In genomic region chr2:164520782-164521181, GRCm38 (mm10) we compare ENCODE assay signal across 9 mouse cellular contexts. TPM values are rescaled to one million over a fixed set of nuclear protein-coding genes. Genes with fewer than 3 reads are reported as not detected.
DNase-seq lines count a peak whose midpoint lies in the region; ATAC-seq and TF ChIP-seq lines count a peak whose summit lies in the region.
"Had no signal": no experiment of that assay in that cellular context is flagged by ENCODE, and none has a peak within 500 bp of the region (broad histone marks: within the 10 kb centered on the region; RNA-seq: fewer than 3 reads in every experiment).

No protein-coding gene starts in this region.

- H3K4me2 ChIP-seq in heart, embryonic 11.5 days, result no peak overlapping the region
- no peak overlapping the region for H3K4me2 ChIP-seq in stomach, embryonic 16.5 days (ENCODE audit: low read depth, low read length)
- H3K4me2 ChIP-seq: midbrain, embryonic 12.5 days had no signal

- H3K27me3 ChIP-seq in heart, embryonic 10.5 days (ENCODE audit: insufficient read depth, poor library complexity, severe bottlenecking), result peaks cover 13% of the 10 kb centered on the region; the same call in 1 of the 2 replicates
- peaks cover 3% of the 10 kb centered on the region; the same call in 1 of the 2 replicates for H3K27me3 ChIP-seq in heart, embryonic 11.5 days (ENCODE audit: control insufficient read depth, insufficient read depth, low read length)
- H3K27me3 ChIP-seq in MEL (ENCODE audit: control insufficient read depth in 1 of 2, insufficient read depth in 2 of 2, low read length in 2 of 2), result no peaks in the 10 kb centered on the region
- no peaks in the 10 kb centered on the region for H3K27me3 ChIP-seq in stomach, embryonic 16.5 days (ENCODE audit: control insufficient read depth, insufficient read depth, low read length)

- H3K4me1 ChIP-seq in heart, embryonic 10.5 days, result 0 out of 2 replicates have a peak, but pooled peaks cover 9% of the 10 kb centered on the region
- H3K4me1 ChIP-seq in heart, embryonic 11.5 days (ENCODE audit: control insufficient read depth, insufficient read depth, low read length), result no peaks in the 10 kb centered on the region
- peaks cover 2 to 16% of the 10 kb centered on the region in 2 experiments for H3K4me1 ChIP-seq in MEL (ENCODE audit: control insufficient read depth in 1 of 2, insufficient read depth in 2 of 2, low read length in 2 of 2)
- H3K4me1 ChIP-seq in stomach, embryonic 16.5 days (ENCODE audit: control insufficient read depth, insufficient read depth, low read length), result peaks cover 7% of the 10 kb centered on the region

- ATAC-seq in heart, embryonic 11.5 days (replicated peaks; ENCODE audit: insufficient number of reproducible peaks, low FRiP score, low TSS enrichment), result no peak; the same call in 1 of the 2 replicates
- peak; percentile 67 for ATAC-seq in stomach, embryonic 16.5 days (ENCODE audit: insufficient read depth, low FRiP score)

- TF ChIP-seq POLR2A in MEL (IDR thresholded peaks at IDR 0.05; ENCODE audit: control insufficient read depth in 1 of 2, insufficient read depth in 1 of 2, low read depth in 1 of 2, low read length in 2 of 2, poor library complexity in 1 of 2), result no peak

- H3K4me3 ChIP-seq in heart, embryonic 10.5 days, result no peak overlapping the region
- no peak overlapping the region for H3K4me3 ChIP-seq in heart, embryonic 11.5 days (ENCODE audit: low read depth, low read length)
- H3K4me3 ChIP-seq in MEL (ENCODE audit: control insufficient read depth in 1 of 2, insufficient read depth in 1 of 2, low read depth in 2 of 2, low read length in 2 of 2), result no peak overlapping the region
- H3K4me3 ChIP-seq in stomach, embryonic 16.5 days (replicated peaks; ENCODE audit: low read length), result no peak overlapping the region
- H3K4me3 ChIP-seq: midbrain, embryonic 12.5 days had no signal

- peak; percentile 81 for DNase-seq in heart, embryonic 10.5 days (ENCODE audit: low spot score)
- DNase-seq in MEL (ENCODE audit: low read depth, low spot score), result peak; percentile 65
- peak; percentile 19 for DNase-seq in embryo, embryonic 11.5 days (ENCODE audit: low read depth, low spot score)
- peak; percentile 64 to 77 for DNase-seq in kidney, adult 8-10 months
- peak; percentile 82 for DNase-seq in lung, postnatal 25 days (ENCODE audit: low spot score)
- DNase-seq in right cerebral cortex, postnatal 25 days, result no peak

- H3K36me3 ChIP-seq in heart, embryonic 10.5 days, result no peaks in the 10 kb centered on the region
- no peaks in the 10 kb centered on the region for H3K36me3 ChIP-seq in heart, embryonic 11.5 days (ENCODE audit: control insufficient read depth, insufficient read depth, low read length)
- H3K36me3 ChIP-seq in MEL (ENCODE audit: control insufficient read depth in 1 of 2, insufficient read depth in 2 of 2, low read length in 2 of 2), result peaks cover 0 to 12% of the 10 kb centered on the region in 2 experiments; a peak in 2 of 4 replicates
- H3K36me3 ChIP-seq in stomach, embryonic 16.5 days (ENCODE audit: control insufficient read depth, insufficient read depth, low read length), result no peaks in the 10 kb centered on the region
- H3K36me3 ChIP-seq: midbrain, embryonic 12.5 days had no signal

- TF ChIP-seq CTCF in MEL (IDR thresholded peaks at IDR 0.05 in 2 of 3, conservative IDR thresholded peaks at IDR 0.05 in 1 of 3; ENCODE audit: control insufficient read depth in 1 of 3, insufficient read depth in 1 of 3, low read depth in 2 of 3, low read length in 3 of 3, poor library complexity in 1 of 3, severe bottlenecking in 1 of 3), result peak; percentile 59 to 67 (median 62)

- WGBS in heart, embryonic 10.5 days, result 5% methylated on average over 3 of the region's 3 CpGs
- WGBS in heart, embryonic 11.5 days (ENCODE audit: insufficient replicate concordance), result 8% methylated on average over 3 of the region's 3 CpGs
- 23% methylated on average over 3 of the region's 3 CpGs for WGBS in stomach, embryonic 16.5 days

- TF ChIP-seq RAD21 in MEL (IDR thresholded peaks at IDR 0.05; ENCODE audit: low read depth, low read length), result peak; percentile 58

- no peaks in the 10 kb centered on the region for H3K9me3 ChIP-seq in heart, embryonic 10.5 days
- H3K9me3 ChIP-seq in heart, embryonic 11.5 days (replicated peaks; ENCODE audit: control insufficient read depth, low read length), result no peaks in the 10 kb centered on the region
- H3K9me3 ChIP-seq in MEL (replicated peaks; ENCODE audit: insufficient read depth, low read length), result no peaks in the 10 kb centered on the region
- no peaks in the 10 kb centered on the region for H3K9me3 ChIP-seq in stomach, embryonic 16.5 days (replicated peaks; ENCODE audit: control insufficient read depth, low read length)
- H3K9me3 ChIP-seq: midbrain, embryonic 12.5 days had no signal

- no peak overlapping the region for H3K27ac ChIP-seq in heart, embryonic 10.5 days
- H3K27ac ChIP-seq in heart, embryonic 11.5 days (ENCODE audit: low read depth, low read length), result no peak overlapping the region
- H3K27ac ChIP-seq in MEL (ENCODE audit: control insufficient read depth, low read depth, low read length), result no peak overlapping the region
- H3K27ac ChIP-seq in stomach, embryonic 16.5 days (ENCODE audit: low read length), result no peak overlapping the region
- H3K27ac ChIP-seq: midbrain, embryonic 12.5 days had no signal

- H3K9ac ChIP-seq in heart, embryonic 11.5 days (ENCODE audit: low read depth, low read length), result no peak overlapping the region
- H3K9ac ChIP-seq in MEL (ENCODE audit: control insufficient read depth, low read depth, low read length, poor library complexity, severe bottlenecking), result no peak overlapping the region
- H3K9ac ChIP-seq in stomach, embryonic 16.5 days (ENCODE audit: low read length), result no peak overlapping the region
- H3K9ac ChIP-seq: midbrain, embryonic 12.5 days had no signal

- TF ChIP-seq EP300 in MEL (IDR thresholded peaks at IDR 0.05; ENCODE audit: low read depth in 1 of 2, low read length in 2 of 2), result no peak

- peaks cover 5% of the 10 kb centered on the region for H3K79me2 ChIP-seq in MEL (ENCODE audit: control insufficient read depth, insufficient read depth, low read length, poor library complexity)

TF ChIP-seq in MEL, 35 proteins besides CTCF, POLR2A, EP300 and RAD21:
- TF ChIP-seq SMC3 (IDR thresholded peaks at IDR 0.05; ENCODE audit: low read depth, low read length), result 0 out of 2 replicates have a peak, but pooled peaks have one; percentile 7
- TF ChIP-seq MYB (IDR thresholded peaks at IDR 0.05; ENCODE audit: low read depth, low read length), result no peak

RNA-seq across cellular contexts. Expression of gene Pigt, which starts 23.5 kb away (rescaled TPM):
- polyA plus RNA-seq in heart, embryonic 10.5 days (2016; fragmentation: Nextera tagmentation; extraction: Ambion mirVana), result 51.0 and 59.1 TPM in 2 replicates
- 63.0 and 66.0 TPM in 2 replicates for polyA plus RNA-seq in heart, embryonic 11.5 days (2014; fragmentation: Nextera tagmentation; extraction: Ambion mirVana)
- total RNA-seq in MEL (2012; rRNA removed), result 35.8 and 39.8 TPM in 2 replicates
- 100 to 1,000 TPM in 1 of 2 experiments, not detected in 1; 115 TPM for polyA plus RNA-seq in MEL (2012; ENCODE audit: insufficient read depth in 1 of 2, insufficient read length in 2 of 2, low read depth in 1 of 2, low replicate concordance in 2 of 2, missing spikeins in 1 of 2)
- 69.6 and 72.9 TPM in 2 replicates for polyA plus RNA-seq in stomach, embryonic 16.5 days (2015; fragmentation: Nextera tagmentation; extraction: Ambion mirVana)

RNA-seq across cellular contexts. Expression of gene Dbndd2, which starts 34.9 kb away (rescaled TPM):
- 7.4 and 16.5 TPM in 2 replicates for polyA plus RNA-seq in heart, embryonic 10.5 days (2016; fragmentation: Nextera tagmentation; extraction: Ambion mirVana)
- 16.5 and 21.9 TPM in 2 replicates for polyA plus RNA-seq in heart, embryonic 11.5 days (2014; fragmentation: Nextera tagmentation; extraction: Ambion mirVana)
- total RNA-seq in MEL (2012; rRNA removed), result 11.9 and 13.1 TPM in 2 replicates
- polyA plus RNA-seq in MEL (2012; ENCODE audit: insufficient read depth in 1 of 2, insufficient read length in 2 of 2, low read depth in 1 of 2, low replicate concordance in 2 of 2, missing spikeins in 1 of 2), result 1 to 10 TPM in 1 of 2 experiments, not detected in 1; 6.9 TPM
- polyA plus RNA-seq in stomach, embryonic 16.5 days (2015; fragmentation: Nextera tagmentation; extraction: Ambion mirVana), result 12.1 and 21.3 TPM in 2 replicates

RNA-seq across cellular contexts. Expression of gene Wfdc2, which starts 41.4 kb away (rescaled TPM):
- polyA plus RNA-seq in heart, embryonic 10.5 days (2016; fragmentation: Nextera tagmentation; extraction: Ambion mirVana), result 11.1 and 28.0 TPM in 2 replicates
- polyA plus RNA-seq in heart, embryonic 11.5 days (2014; fragmentation: Nextera tagmentation; extraction: Ambion mirVana), result 6.6 and 10.3 TPM in 2 replicates
- total RNA-seq in MEL (2012; rRNA removed), result not detected in 2 replicates
- polyA plus RNA-seq in MEL (2012; ENCODE audit: insufficient read depth in 1 of 2, insufficient read length in 2 of 2, low read depth in 1 of 2, low replicate concordance in 2 of 2, missing spikeins in 1 of 2), result not detected
- polyA plus RNA-seq in stomach, embryonic 16.5 days (2015; fragmentation: Nextera tagmentation; extraction: Ambion mirVana), result 155 and 197 TPM in 2 replicates

RNA-seq across cellular contexts. Expression of gene Trp53tg5, which starts 47.3 kb away (rescaled TPM):
- not detected in 2 replicates for polyA plus RNA-seq in heart, embryonic 10.5 days (2016; fragmentation: Nextera tagmentation; extraction: Ambion mirVana)
- polyA plus RNA-seq in heart, embryonic 11.5 days (2014; fragmentation: Nextera tagmentation; extraction: Ambion mirVana), result not detected in 2 replicates
- total RNA-seq in MEL (2012; rRNA removed), result not detected in 2 replicates
- under 1 TPM in 1 of 2 experiments, not detected in 1; 0.13 TPM for polyA plus RNA-seq in MEL (2012; ENCODE audit: insufficient read depth in 1 of 2, insufficient read length in 2 of 2, low read depth in 1 of 2, low replicate concordance in 2 of 2, missing spikeins in 1 of 2)
- polyA plus RNA-seq in stomach, embryonic 16.5 days (2015; fragmentation: Nextera tagmentation; extraction: Ambion mirVana), result not detected in 2 replicates

RNA-seq across cellular contexts. Expression of gene Spint3, which starts 52.5 kb away (rescaled TPM):
- polyA plus RNA-seq in heart, embryonic 10.5 days (2016; fragmentation: Nextera tagmentation; extraction: Ambion mirVana), result not detected in 2 replicates
- not detected in 2 replicates for polyA plus RNA-seq in heart, embryonic 11.5 days (2014; fragmentation: Nextera tagmentation; extraction: Ambion mirVana)
- total RNA-seq in MEL (2012; rRNA removed), result not detected in 2 replicates
- not detected for polyA plus RNA-seq in MEL (2012; ENCODE audit: insufficient read depth in 1 of 2, insufficient read length in 2 of 2, low read depth in 1 of 2, low replicate concordance in 2 of 2, missing spikeins in 1 of 2)
- not detected in 2 replicates for polyA plus RNA-seq in stomach, embryonic 16.5 days (2015; fragmentation: Nextera tagmentation; extraction: Ambion mirVana)
- polyA plus RNA-seq: midbrain, embryonic 12.5 days had no signal
